Mouse (Mus musculus) urinary bladder, postnatal 10 days (tissue): Measurements from ENCODE around the gene Adora3.

ENCODE experiments used
- DNase-seq: peaks from one replicate; pipeline ENCODE4 v3.0.0; 2022; ENCODE audit warnings: low spot score

The Adora3 gene

GRCm38 (mm10) chr3:105870558-105870957 is at the start of gene Adora3, which contains the start of gene Tmigd3:
Adora3 (plus strand) TSS chr3:105870858.
Tmigd3 (plus strand) TSS chr3:105870903.
- no peak for DNase-seq

- no peak for DNase-seq
Observed at GRCm38 (mm10) chr3:105821504-105821903, 49.2 kb upstream of the Adora3 start.

- no peak for DNase-seq
Observed at GRCm38 (mm10) chr3:105823609-105824008, 47.0 kb upstream of the Adora3 start.

- no peak for DNase-seq
Observed at GRCm38 (mm10) chr3:105824103-105824502, 46.6 kb upstream of the Adora3 start.

GRCm38 (mm10) chr3:105824704-105825103 is 46.0 kb upstream of the Adora3 start:
- no peak for DNase-seq

- DNase-seq, result no peak
Observed at GRCm38 (mm10) chr3:105825501-105826161, 45.0 kb upstream of the Adora3 start.

GRCm38 (mm10) chr3:105831584-105831983 is 39.1 kb upstream of the Adora3 start:
- DNase-seq, result no peak

GRCm38 (mm10) chr3:105835875-105836274 is 34.8 kb upstream of the Adora3 start:
- DNase-seq, result no peak

GRCm38 (mm10) chr3:105836883-105837282 is 33.8 kb upstream of the Adora3 start:
- DNase-seq, result no peak

- no peak for DNase-seq
Observed at GRCm38 (mm10) chr3:105838655-105839054, 32.0 kb upstream of the Adora3 start.

GRCm38 (mm10) chr3:105839836-105840235 is 30.8 kb upstream of the Adora3 start:
- DNase-seq, result no peak

GRCm38 (mm10) chr3:105846294-105847069 is 24.2 kb upstream of the Adora3 start:
- DNase-seq, result no peak

- DNase-seq, result no peak
Observed at GRCm38 (mm10) chr3:105853781-105854180, 16.9 kb upstream of the Adora3 start.

- DNase-seq, result no peak
Observed at GRCm38 (mm10) chr3:105854786-105855185, 15.9 kb upstream of the Adora3 start.

- no peak for DNase-seq
Observed at GRCm38 (mm10) chr3:105857513-105857912, 13.1 kb upstream of the Adora3 start.

GRCm38 (mm10) chr3:105861747-105862366 is 8.8 kb upstream of the Adora3 start:
- DNase-seq, result no peak

GRCm38 (mm10) chr3:105864123-105864522 is 6.5 kb upstream of the Adora3 start:
- no peak for DNase-seq

- DNase-seq, result no peak
Observed at GRCm38 (mm10) chr3:105865122-105865521, 5.5 kb upstream of the Adora3 start.

- no peak for DNase-seq
Observed at GRCm38 (mm10) chr3:105868135-105868534, 2.5 kb upstream of the Adora3 start.

GRCm38 (mm10) chr3:105872034-105872433 is 1.4 kb downstream of the Adora3 start:
- DNase-seq, result no peak

- no peak for DNase-seq
Observed at GRCm38 (mm10) chr3:105872579-105872978, 1.9 kb downstream of the Adora3 start.

GRCm38 (mm10) chr3:105873451-105874445 is 3.1 kb downstream of the Adora3 start:
- no peak for DNase-seq
